In the genomic region with DNA sequence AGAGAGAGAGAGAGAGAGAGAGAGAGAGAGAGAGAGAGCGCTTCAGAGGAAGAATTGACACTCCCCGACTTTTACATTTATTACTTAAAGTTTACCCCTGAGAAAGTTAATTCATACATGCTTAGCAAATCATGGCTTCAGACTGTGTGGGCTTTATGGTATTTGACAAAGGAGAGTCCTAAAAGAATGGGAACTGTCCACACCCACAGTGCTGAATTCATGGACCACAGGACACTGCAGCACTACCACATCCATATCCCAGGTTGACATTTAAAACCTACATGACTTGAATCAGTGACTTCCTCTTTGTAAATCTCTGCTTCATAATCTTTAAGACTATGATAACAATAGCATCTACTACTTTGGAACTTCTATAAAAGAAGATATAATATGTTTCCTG, we compare ENCODE assay signal across 10 mouse cellular contexts.
DNase-seq lines count a peak whose midpoint lies in the region; ATAC-seq and TF ChIP-seq lines count a peak whose summit lies in the region.
"Had no signal": no experiment of that assay in that cellular context is flagged by ENCODE, and none has a peak within 500 bp of the region (broad histone marks: within the 10 kb centered on the region; RNA-seq: fewer than 3 reads in every experiment).

No protein-coding gene starts in this region.

- no peak overlapping the region for H3K4me2 ChIP-seq in heart, postnatal 0 days (ENCODE audit: low read depth, low read length)
- no peak overlapping the region for H3K4me2 ChIP-seq in lung, postnatal 0 days (replicated peaks; ENCODE audit: low read depth, low read length)
- H3K4me2 ChIP-seq in myocyte (ENCODE audit: low read depth) = no peak overlapping the region
- H3K4me2 ChIP-seq: liver, embryonic 12.5 days had no signal

- intact Hi-C loops in heart, postnatal 25 days (cut with DNase I) = no loop called here

- peak; percentile 20 for DNase-seq in heart, postnatal 0 days (ENCODE audit: low spot score)
- DNase-seq in heart, postnatal 25 days (ENCODE audit: low spot score) = no peak
- peak; percentile 5 for DNase-seq in lung, postnatal 0 days (ENCODE audit: low spot score)
- DNase-seq in lung, postnatal 4 days = no peak
- peak; percentile 68 for DNase-seq in embryo, embryonic 10.5 days (ENCODE audit: low spot score)
- DNase-seq in cerebellum, adult 18-20 months = no peak
- no peak for DNase-seq in B cell, adult 2 months
- DNase-seq: cerebellum, postnatal 25 days had no signal

- TF ChIP-seq EP300 in heart, postnatal 0 days (IDR thresholded peaks at IDR 0.05; ENCODE audit: low read depth) = no peak
- TF ChIP-seq EP300 in lung, postnatal 0 days (IDR thresholded peaks at IDR 0.05) = no peak

- no peak for TF ChIP-seq CTCF in heart, postnatal 0 days (IDR thresholded peaks at IDR 0.05; ENCODE audit: low read depth)
- no peak for TF ChIP-seq CTCF in lung, postnatal 0 days (IDR thresholded peaks at IDR 0.05)

- no peaks in the 10 kb centered on the region for H3K9me3 ChIP-seq in heart, postnatal 0 days (replicated peaks; ENCODE audit: control insufficient read depth, low read length)
- no peaks in the 10 kb centered on the region for H3K9me3 ChIP-seq in lung, postnatal 0 days (ENCODE audit: low read length)
- H3K9me3 ChIP-seq: liver, embryonic 12.5 days had no signal

- no peak overlapping the region for H3ac ChIP-seq in myocyte (ENCODE audit: control insufficient read depth, insufficient read length)

- no peaks in the 10 kb centered on the region for H3K4me1 ChIP-seq in heart, postnatal 0 days (ENCODE audit: control insufficient read depth, insufficient read depth)
- no peaks in the 10 kb centered on the region for H3K4me1 ChIP-seq in lung, postnatal 0 days (ENCODE audit: insufficient read depth, low read depth, low read length)
- H3K4me1 ChIP-seq: liver, embryonic 12.5 days had no signal

- no peaks in the 10 kb centered on the region for H3K27me3 ChIP-seq in heart, postnatal 0 days (ENCODE audit: control insufficient read depth, insufficient read depth, low read length)
- no peaks in the 10 kb centered on the region for H3K27me3 ChIP-seq in lung, postnatal 0 days (replicated peaks; ENCODE audit: insufficient read depth, low read length)
- H3K27me3 ChIP-seq in myocyte (ENCODE audit: control insufficient read depth, insufficient read depth, insufficient read length) = no peaks in the 10 kb centered on the region
- H3K27me3 ChIP-seq: liver, embryonic 12.5 days had no signal

- no peaks in the 10 kb centered on the region for H3K36me3 ChIP-seq in heart, postnatal 0 days (replicated peaks; ENCODE audit: control insufficient read depth, insufficient read depth, low read length)
- H3K36me3 ChIP-seq in lung, postnatal 0 days (ENCODE audit: insufficient read depth, low read length) = no peaks in the 10 kb centered on the region
- no peaks in the 10 kb centered on the region for H3K36me3 ChIP-seq in myocyte (ENCODE audit: control insufficient read depth, insufficient read depth)
- H3K36me3 ChIP-seq: liver, embryonic 12.5 days had no signal

- no peaks in the 10 kb centered on the region for H3K79me2 ChIP-seq in myocyte (ENCODE audit: control insufficient read depth, insufficient read depth)

- no peak for ATAC-seq in heart, postnatal 0 days (ENCODE audit: insufficient read depth, low read depth)
- ATAC-seq in lung, postnatal 0 days = no peak
- ATAC-seq: liver, embryonic 12.5 days had no signal

- no peak overlapping the region for H3K9ac ChIP-seq in heart, postnatal 0 days (replicated peaks; ENCODE audit: low read depth, low read length)
- no peak overlapping the region for H3K9ac ChIP-seq in lung, postnatal 0 days (replicated peaks; ENCODE audit: low read depth)
- H3K9ac ChIP-seq: liver, embryonic 12.5 days had no signal

- H3K4me3 ChIP-seq in heart, postnatal 0 days (ENCODE audit: low read depth, low read length) = no peak overlapping the region
- no peak overlapping the region for H3K4me3 ChIP-seq in lung, postnatal 0 days (ENCODE audit: low read depth, low read length)
- H3K4me3 ChIP-seq in myocyte = no peak overlapping the region
- H3K4me3 ChIP-seq: liver, embryonic 12.5 days had no signal

- 78% methylated on average over 2 of the region's 2 CpGs for WGBS in heart, postnatal 0 days
- 84% methylated on average over 2 of the region's 2 CpGs for WGBS in lung, postnatal 0 days

- H3K27ac ChIP-seq in heart, postnatal 0 days (ENCODE audit: low read depth) = no peak overlapping the region
- no peak overlapping the region for H3K27ac ChIP-seq in lung, postnatal 0 days (ENCODE audit: low read length)
- H3K27ac ChIP-seq: liver, embryonic 12.5 days had no signal

- TF ChIP-seq POLR2A in myocyte (IDR thresholded peaks at IDR 0.05; ENCODE audit: insufficient read length, low read depth) = no peak

TF ChIP-seq in myocyte, 11 proteins besides CTCF, POLR2A, EP300 and RAD21:
- TF ChIP-seq POLR2AphosphoS2 (IDR thresholded peaks at IDR 0.05; ENCODE audit: insufficient read length, low read depth) = no peak
- TF ChIP-seq REST (IDR thresholded peaks at IDR 0.05; ENCODE audit: insufficient read depth, insufficient read length) = peak; percentile 77
- no peak for TF ChIP-seq USF1 (IDR thresholded peaks at IDR 0.05; ENCODE audit: low read depth)
TF ChIP-seq in myocyte: peak in this region for 1.

Comparison
In these comparisons a context has a peak if more than half of its experiments do, and no peak if none do; other contexts are left out.
1. DNase-seq: peak in heart, postnatal 0 days (single experiment), lung, postnatal 0 days (single experiment) and embryo, embryonic 10.5 days (single experiment); none in heart, postnatal 25 days (single experiment), lung, postnatal 4 days (0 of 2), cerebellum, adult 18-20 months (0 of 2) and B cell, adult 2 months (0 of 2).